ENCODE assay signal across 16 mouse cellular contexts in genomic region chr17:84313494-84313893, GRCm38 (mm10).
DNase-seq lines count a peak whose midpoint lies in the region; ATAC-seq and TF ChIP-seq lines count a peak whose summit lies in the region.
"Had no signal": no experiment of that assay in that cellular context is flagged by ENCODE, and none has a peak within 500 bp of the region (broad histone marks: within the 10 kb centered on the region; RNA-seq: fewer than 3 reads in every experiment).

No protein-coding gene starts in this region.

- 0 out of 2 replicates have a peak, but pooled peaks have one; percentile 26 for ATAC-seq in megakaryocyte progenitor cell, adult 5-6 weeks (replicated peaks; ENCODE audit: poor library complexity)
- no peak for ATAC-seq in midbrain, embryonic 13.5 days
- ATAC-seq: forebrain, postnatal 0 days; hindbrain, postnatal 0 days had no signal

- H3K9ac ChIP-seq in ES-Bruce4 (ENCODE audit: low read depth, poor library complexity, severe bottlenecking), result no peak overlapping the region
- no peak overlapping the region for H3K9ac ChIP-seq in midbrain, embryonic 13.5 days (replicated peaks)
- H3K9ac ChIP-seq: forebrain, postnatal 0 days; kidney, embryonic 15.5 days; neural tube, embryonic 12.5 days had no signal

- WGBS in lung, adult 2 months, result 54% methylated on average over 6 of the region's 6 CpGs
- 91% methylated on average over 6 of the region's 6 CpGs for WGBS in midbrain, embryonic 13.5 days

- H3K27ac ChIP-seq in ES-Bruce4 (ENCODE audit: insufficient read depth, low read length), result no peak overlapping the region
- H3K27ac ChIP-seq in midbrain, embryonic 13.5 days, result no peak overlapping the region
- H3K27ac ChIP-seq: hindbrain, postnatal 0 days; kidney, embryonic 15.5 days; neural tube, embryonic 12.5 days had no signal

- peaks cover 5% of the 10 kb centered on the region for H3K36me3 ChIP-seq in ES-Bruce4 (ENCODE audit: control insufficient read depth, insufficient read depth, low read length, poor library complexity, severe bottlenecking)
- H3K36me3 ChIP-seq in midbrain, embryonic 13.5 days, result peaks cover 13% of the 10 kb centered on the region

- no peak overlapping the region for H3K4me2 ChIP-seq in midbrain, embryonic 13.5 days (replicated peaks)
- H3K4me2 ChIP-seq: kidney, embryonic 15.5 days; neural tube, embryonic 12.5 days had no signal

- no peak overlapping the region for H3K4me3 ChIP-seq in lung, adult 2 months (replicated peaks; ENCODE audit: extremely low read depth, low read depth, low read length)
- no peak overlapping the region for H3K4me3 ChIP-seq in ES-Bruce4 (ENCODE audit: low read depth, low read length)
- no peak overlapping the region for H3K4me3 ChIP-seq in midbrain, embryonic 13.5 days (replicated peaks)
- H3K4me3 ChIP-seq: kidney, embryonic 15.5 days; neural tube, embryonic 12.5 days had no signal

- TF ChIP-seq EP300 in ES-Bruce4 (IDR thresholded peaks at IDR 0.05; ENCODE audit: insufficient read depth, low read depth, low read length), result peak; percentile 69; the same call in 1 of the 2 replicates

- DNase-seq in lung, postnatal 10 days, result peak; percentile 24
- DNase-seq in lung, adult 2 months, result no peak
- DNase-seq in thymus, postnatal 36 days, result peak; percentile 42 to 75
- no peak for DNase-seq in layer of hippocampus, postnatal 36 days
- DNase-seq: cerebellum, adult 2 months; forebrain, postnatal 0 days; gastrocnemius, postnatal 36 days; heart, postnatal 10 days; midbrain, embryonic 14.5 days; retina, postnatal 1 day had no signal

- no peak for TF ChIP-seq CTCF in lung, adult 2 months (IDR thresholded peaks at IDR 0.05; ENCODE audit: insufficient read depth, low read length)
- no peak for TF ChIP-seq CTCF in ES-Bruce4 (IDR thresholded peaks at IDR 0.05; ENCODE audit: low read depth, low read length)

- TF ChIP-seq POLR2A in lung, adult 2 months (IDR thresholded peaks at IDR 0.05; ENCODE audit: borderline replicate concordance, extremely low read depth, low read depth, low read length), result no peak
- TF ChIP-seq POLR2A in ES-Bruce4 (IDR thresholded peaks at IDR 0.05; ENCODE audit: insufficient read depth, low read length), result no peak

- H3K9me3 ChIP-seq in ES-Bruce4 (replicated peaks; ENCODE audit: control insufficient read depth, insufficient read depth, low read length, poor library complexity, severe bottlenecking), result no peaks in the 10 kb centered on the region
- no peaks in the 10 kb centered on the region for H3K9me3 ChIP-seq in midbrain, embryonic 13.5 days
- H3K9me3 ChIP-seq: kidney, embryonic 15.5 days; neural tube, embryonic 12.5 days had no signal

- no peaks in the 10 kb centered on the region for H3K27me3 ChIP-seq in ES-Bruce4 (ENCODE audit: control insufficient read depth, insufficient read depth, low read length, poor library complexity, severe bottlenecking)
- H3K27me3 ChIP-seq in midbrain, embryonic 13.5 days, result no peaks in the 10 kb centered on the region
- H3K27me3 ChIP-seq: kidney, embryonic 15.5 days; neural tube, embryonic 12.5 days had no signal

- H3K4me1 ChIP-seq in lung, adult 2 months (ENCODE audit: control insufficient read depth, insufficient read depth, low read length), result no peaks in the 10 kb centered on the region
- H3K4me1 ChIP-seq in ES-Bruce4 (ENCODE audit: control insufficient read depth, insufficient read depth, low read length), result peaks cover 3% of the 10 kb centered on the region
- no peaks in the 10 kb centered on the region for H3K4me1 ChIP-seq in midbrain, embryonic 13.5 days (replicated peaks)

Comparison
In these comparisons a context has a peak if more than half of its experiments do, and no peak if none do; other contexts are left out.
1. DNase-seq: peak in lung, postnatal 10 days (single experiment) and thymus, postnatal 36 days (2 of 2); none in lung, adult 2 months (single experiment) and layer of hippocampus, postnatal 36 days (0 of 2).